Mouse (Mus musculus): ENCODE measurements around the gene Nhp2. TPM values are rescaled to one million over a fixed set of nuclear protein-coding genes. Genes with fewer than 3 reads are reported as not detected.
"Not testable (repeated sequence)": the region's sequence is repeated elsewhere in the genome, so short reads cannot be mapped to it uniquely, and the experiment has no call there.

Gene Nhp2
- total RNA-seq, 2 experiments from 2014 or later: 141 to 285 TPM

DNA sequence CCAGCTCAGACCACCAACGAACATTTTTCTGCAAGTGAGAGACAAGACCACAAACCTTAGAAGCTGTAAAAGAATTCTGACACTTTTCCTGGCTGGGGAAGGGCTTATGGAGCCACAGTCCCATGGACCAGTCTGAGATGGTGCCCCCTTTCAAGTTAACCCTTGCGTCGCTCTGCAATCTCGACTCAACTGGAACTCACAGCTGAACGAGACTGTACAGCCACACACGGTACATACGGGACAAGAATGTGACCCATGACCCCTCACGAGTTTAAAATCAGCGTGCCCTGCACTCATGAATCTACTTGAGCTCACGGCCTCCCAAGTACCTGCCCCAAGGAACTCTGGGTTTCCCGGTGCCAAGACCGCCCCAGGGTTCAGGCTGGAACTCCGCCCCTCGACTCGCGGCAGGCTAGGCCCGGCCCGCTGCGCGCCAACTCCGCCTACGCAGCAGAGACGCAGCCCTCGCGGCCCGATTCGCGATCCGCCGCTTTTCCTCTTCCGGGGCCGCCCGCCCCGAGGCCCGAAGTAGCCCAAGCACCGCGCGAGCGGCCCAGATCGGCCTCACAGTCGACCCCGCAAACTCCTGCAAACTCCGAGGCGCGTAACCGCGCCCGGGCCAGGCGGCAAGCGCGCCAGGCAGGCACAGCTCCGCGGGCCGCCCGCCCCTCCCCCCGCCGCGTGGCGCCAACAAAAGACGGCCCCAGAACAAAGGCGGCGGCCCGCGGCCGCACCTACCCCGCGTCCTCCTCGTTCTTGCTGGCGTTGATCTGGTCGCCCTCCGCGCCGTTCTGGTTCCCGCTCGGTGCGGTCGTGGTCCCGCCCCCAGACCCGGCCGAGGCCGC is 13.7 kb upstream of the Nhp2 start:
- ATAC-seq (replicated peaks; ENCODE audit: low FRiP score, low TSS enrichment, poor library complexity, severe bottlenecking): peak; percentile 22; the same call in 1 of the 2 replicates

DNA sequence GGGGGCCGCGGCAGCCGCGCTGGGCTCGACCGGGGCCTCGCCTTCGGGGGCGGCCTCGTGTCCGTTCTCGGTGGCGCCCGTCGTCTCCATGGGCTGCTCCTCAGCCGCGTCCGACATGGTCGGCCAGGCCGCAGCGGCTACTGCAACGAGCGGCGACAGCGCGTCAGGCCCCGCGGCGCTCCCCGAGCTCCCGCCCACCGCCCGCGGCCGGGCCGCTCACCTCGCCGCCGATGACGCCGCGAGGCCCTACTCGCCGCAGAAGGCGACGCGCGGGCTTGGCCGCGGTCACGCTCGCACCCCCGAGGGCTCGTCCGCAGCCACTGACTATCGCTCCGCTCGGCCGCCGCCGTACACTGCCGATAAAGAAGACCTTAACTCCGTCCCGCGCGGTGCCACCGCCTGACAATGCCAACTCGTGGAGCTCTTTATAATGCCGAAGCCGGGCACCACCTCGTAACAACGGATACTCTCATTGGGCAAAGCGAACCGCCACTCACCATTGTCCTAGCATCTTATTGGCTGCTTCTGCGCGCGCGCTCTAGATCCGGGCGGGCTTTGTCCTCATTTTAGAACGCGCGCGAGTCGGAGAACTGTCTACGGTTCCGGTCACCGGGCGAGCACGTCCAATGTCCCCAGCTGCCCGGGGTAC is 13.0 kb upstream of the Nhp2 start, which contains the start of gene Hnrnpab:
TSS of gene Hnrnpab (minus strand) at position 401 of the 649 bp plus-strand sequence.
- peak; percentile 69 for ATAC-seq (replicated peaks; ENCODE audit: low FRiP score, low TSS enrichment, poor library complexity, severe bottlenecking)

DNA sequence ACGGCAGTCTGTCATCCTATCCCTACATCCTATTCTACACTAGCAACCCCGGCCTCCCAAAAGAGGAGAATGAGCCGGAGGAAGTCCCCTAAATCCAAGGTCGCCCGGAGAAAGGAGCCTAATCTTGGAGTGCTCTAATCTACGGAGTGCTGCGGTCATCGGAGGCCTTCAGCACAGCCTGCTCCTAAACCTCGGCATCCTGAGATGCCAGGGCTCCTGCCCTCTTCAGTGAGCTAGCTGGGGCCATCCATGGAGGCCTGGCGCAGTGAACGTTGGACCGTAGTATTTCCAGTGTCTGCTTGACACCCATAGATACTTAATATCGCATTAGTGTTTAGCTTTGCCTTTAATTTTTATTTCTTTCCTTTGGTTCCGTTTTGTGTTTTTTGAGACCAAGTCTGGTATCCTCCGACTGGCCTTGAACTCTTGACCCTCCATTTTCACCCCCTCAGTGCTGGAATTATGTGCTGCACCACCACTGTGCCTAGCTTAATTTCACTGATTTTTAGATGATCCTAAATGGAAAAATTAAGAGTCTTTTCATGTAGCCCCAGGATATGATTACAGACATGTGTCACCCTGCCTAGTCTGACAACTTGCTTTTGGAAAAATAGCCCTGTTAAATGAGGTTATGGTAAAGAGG is 12.3 kb upstream of the Nhp2 start:
- ATAC-seq (replicated peaks; ENCODE audit: low FRiP score, low TSS enrichment, poor library complexity, severe bottlenecking): peak; percentile 32

DNA sequence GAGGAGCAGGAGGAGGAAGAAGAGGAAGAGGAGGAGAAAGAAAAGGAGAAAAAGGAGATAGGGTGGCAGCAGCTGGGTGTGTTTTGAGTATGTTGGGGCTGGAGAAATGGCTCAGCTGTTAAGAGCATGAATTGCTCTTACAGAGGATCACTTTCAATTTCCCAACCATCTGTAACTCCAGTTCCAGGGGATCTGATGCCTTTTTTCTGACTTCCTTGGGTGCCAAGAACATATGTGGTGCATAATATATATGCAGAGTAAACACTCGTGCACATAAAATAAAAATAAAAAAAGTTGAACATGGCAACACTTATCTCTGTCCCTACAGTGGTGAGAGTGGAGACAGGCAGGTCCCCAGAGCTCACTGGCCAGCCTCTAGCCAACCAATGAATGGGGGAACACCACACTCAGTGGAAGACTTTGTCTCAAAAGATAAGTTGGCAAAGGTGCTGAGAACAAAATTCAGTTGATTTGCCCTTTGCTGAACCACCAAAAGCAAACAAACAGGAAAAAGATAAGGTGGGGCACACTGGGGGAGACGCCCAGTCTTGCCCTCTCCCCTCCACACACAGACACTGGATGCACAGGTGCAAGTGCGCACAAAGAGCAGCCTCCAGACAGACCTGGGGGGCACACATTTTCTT is 10.1 kb upstream of the Nhp2 start:
- peak; percentile 81 for ATAC-seq (replicated peaks; ENCODE audit: low FRiP score, low TSS enrichment, poor library complexity, severe bottlenecking)

DNA sequence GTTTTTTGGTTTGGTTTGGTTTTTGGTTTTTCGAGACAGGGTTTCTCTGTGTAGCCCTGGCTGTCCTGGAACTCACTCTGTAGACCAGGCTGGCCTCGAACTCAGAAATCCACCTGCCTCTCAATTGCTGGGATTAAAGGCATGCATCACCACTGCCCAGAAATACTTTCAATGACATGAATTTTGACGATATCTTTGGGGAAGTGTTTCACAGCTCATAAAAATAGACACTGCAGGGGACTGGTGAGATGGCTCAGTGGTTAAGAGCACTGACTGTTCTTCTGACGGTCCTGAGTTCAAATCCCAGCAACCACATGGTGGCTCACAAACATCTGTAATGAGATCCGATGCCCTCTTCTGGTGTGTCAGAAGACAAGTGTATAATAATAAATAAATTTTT is 9.6 kb upstream of the Nhp2 start:
- not testable (repeated sequence) for ATAC-seq (replicated peaks; ENCODE audit: low FRiP score, low TSS enrichment, poor library complexity, severe bottlenecking)

DNA sequence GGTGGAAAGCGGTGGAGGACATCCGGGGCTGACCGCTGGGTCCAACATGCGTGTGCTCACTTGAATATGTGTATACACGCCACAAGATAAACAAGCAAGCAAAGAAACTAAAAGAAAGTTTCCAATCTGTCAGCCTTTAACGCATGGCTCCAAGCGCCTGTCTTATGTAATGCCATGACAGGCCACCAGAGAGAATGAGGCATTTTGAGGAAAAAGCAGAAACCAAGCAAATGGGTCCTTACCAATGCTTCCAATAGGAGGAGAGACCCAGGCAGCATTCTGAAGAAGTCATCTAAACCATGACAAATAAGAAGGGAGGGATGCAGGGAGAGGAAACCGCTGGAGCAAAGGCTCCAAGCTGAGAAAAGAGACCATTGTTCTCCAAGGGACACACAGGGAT is 5.3 kb upstream of the Nhp2 start:
- no peak for ATAC-seq (replicated peaks; ENCODE audit: low FRiP score, low TSS enrichment, poor library complexity, severe bottlenecking)

DNA sequence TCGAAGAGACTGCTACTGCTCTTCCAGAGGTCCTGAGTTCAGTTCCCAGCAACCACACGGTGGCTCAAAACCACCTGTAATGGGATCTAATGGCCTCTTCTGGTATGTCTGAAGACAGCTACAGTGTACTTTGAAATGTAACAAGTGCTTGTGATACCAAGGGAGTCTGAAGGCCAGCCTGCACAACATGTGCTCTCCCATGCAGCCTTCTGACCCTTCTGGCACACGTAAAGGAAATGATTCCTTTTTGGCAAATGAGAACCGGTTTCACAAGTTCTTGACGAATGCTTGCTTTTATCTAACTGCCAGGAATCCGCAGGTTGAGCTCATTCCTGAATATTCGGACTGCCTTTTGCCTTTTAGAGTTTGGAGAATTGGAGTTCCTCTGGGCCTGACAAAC is 4.4 kb upstream of the Nhp2 start:
- ATAC-seq (replicated peaks; ENCODE audit: low FRiP score, low TSS enrichment, poor library complexity, severe bottlenecking): no peak

DNA sequence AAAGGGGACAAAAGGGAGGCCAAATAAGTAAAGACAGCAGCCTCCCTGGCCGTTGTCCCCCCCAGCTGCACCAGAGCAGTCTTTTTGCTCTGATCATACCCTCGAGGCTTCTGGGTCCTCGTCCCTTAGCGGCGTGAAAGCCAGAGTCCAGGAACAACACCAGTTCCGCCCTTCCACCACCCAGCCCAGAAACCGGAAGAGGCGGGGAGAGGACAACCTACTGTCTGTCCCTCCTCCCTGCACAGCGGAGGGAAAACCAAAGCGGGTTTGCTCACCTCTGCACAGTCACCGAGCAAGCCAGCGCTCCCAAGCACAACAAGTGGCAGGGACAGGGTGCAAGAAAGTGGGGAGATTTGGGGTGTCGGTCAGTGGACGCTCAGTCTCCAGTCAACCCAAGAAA is 3.9 kb upstream of the Nhp2 start:
- peak; percentile 70 for ATAC-seq (replicated peaks; ENCODE audit: low FRiP score, low TSS enrichment, poor library complexity, severe bottlenecking)

DNA sequence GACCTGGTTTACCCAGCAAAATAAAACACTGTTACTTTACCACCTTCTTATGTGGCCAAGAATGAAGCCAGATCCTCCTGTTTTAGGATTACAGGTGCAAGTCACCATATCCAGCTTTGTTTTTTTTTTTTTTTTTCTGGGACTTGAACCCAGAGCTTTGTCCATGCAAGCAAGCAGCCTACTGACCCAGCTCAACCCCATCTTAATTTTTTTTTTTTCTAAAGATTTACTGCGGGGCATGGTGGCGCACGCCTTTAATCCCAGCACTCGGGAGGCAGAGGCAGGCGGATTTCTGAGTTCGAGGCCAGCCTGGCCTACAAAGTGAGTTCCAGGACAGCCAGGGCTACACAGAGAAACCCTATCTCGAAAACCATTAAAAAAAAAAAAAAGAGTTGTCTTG is 3.4 kb upstream of the Nhp2 start:
- not testable (repeated sequence) for ATAC-seq (replicated peaks; ENCODE audit: low FRiP score, low TSS enrichment, poor library complexity, severe bottlenecking)

DNA sequence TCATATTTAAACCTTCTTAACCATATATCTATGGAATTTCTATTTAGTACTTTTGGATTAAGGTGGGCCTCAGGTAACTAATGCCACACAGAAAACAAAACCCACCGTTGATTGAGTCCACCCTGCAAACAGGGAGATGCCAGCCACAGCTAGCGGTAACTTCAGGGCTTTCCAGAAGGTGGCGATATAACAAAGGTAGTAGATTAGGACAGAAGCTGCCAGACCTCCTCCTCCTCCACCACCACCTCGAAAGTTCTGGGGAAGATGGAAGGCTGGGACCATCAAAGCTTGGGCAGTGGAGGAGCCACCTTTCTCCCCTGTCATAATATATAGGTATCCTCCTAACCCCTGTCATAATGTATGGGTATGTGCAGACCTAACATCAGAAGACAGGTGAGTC is 1.8 kb upstream of the Nhp2 start:
- peak; percentile 35 for ATAC-seq (replicated peaks; ENCODE audit: low FRiP score, low TSS enrichment, poor library complexity, severe bottlenecking)

DNA sequence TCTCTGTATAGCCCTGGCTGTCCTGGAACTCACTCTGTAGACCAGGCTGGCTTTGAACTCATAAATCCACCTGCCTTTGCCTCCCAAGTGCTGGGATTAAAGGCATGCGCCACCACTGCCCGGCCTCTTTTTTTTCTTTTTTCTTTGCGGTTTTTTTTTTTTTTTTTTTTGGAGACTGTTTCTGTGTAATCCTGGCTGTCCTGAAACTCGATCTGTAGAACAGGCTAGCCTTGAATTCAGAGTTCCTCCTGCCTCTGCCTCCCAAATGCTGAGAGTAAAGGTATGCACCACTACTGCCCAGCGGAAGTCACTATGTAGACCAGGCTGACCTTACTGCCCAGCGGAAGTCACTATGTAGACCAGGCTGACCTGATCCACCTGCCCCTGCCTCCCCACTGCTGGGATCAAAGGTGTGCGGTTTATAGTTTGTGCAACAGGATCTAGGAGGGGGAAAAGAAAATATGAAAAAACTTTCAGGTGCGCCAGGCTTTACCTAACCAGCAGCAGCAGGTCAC is 584 bp upstream of the Nhp2 start:
- no peak for ATAC-seq (replicated peaks; ENCODE audit: low FRiP score, low TSS enrichment, poor library complexity, severe bottlenecking)

DNA sequence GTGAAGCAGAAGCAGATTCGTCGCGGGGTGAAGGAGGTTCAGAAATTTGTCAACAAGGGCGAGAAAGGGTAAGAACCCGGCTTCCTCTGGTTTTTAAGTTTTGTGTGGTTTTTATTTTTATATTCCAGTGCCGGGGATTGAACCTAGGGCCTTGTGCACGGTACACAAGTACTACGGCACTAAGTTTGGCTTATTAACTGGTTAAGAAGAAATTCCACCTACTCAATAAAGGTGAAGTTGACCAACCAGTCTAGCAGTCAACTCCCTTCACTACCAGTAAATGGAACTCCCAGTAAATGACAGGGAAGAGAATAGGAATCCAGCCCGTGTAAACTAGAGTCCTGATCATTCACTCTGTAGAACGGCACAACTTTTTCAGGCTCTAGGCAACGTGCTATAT is 549 bp downstream of the Nhp2 start:
- no peak for ATAC-seq (replicated peaks; ENCODE audit: low FRiP score, low TSS enrichment, poor library complexity, severe bottlenecking)

DNA sequence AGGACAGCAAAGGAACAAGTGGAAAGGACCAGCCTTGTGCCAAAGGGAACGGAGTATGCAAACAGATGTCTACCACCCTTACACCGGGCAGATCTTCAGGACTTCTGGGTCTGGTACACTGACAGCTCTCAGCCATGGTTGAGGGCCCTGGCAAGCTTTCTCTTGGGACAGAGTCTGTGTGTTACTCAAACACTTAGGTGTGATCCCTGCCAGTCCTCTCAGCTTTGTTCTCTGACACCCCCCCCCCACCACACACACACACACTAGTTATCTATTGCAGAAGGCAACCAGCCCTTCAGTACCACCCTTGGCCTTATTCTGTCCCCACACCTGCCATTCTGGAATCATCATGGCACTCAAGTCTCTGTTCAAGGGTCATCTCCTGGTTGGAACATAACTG is 2.2 kb downstream of the Nhp2 start:
- ATAC-seq (replicated peaks; ENCODE audit: low FRiP score, low TSS enrichment, poor library complexity, severe bottlenecking): no peak

DNA sequence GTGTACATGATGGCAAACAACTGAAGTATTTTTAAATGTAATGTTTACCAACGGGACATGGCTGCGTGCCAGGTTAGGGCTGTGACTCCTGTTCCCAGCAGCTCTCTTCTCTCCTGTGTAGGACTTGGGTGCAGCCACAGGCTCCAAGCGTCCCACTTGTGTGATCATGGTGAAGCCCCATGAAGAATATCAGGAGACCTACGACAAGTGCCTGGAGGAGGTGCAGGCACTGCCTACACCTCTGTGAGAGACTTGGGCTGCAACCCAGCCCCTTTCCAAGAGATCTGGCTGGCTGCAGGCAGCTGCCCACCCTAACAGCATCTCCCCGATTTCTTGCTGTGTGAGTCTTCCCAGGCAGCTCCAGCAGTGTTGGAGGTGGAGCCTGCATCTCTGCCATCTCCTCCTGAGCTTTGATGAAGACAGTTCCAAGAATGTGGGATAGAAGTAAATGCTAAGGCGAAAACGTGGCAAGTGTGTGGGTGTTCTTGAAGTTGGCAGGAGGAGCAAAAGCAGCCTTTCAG is 3.5 kb downstream of the Nhp2 start:
- ATAC-seq (replicated peaks; ENCODE audit: low FRiP score, low TSS enrichment, poor library complexity, severe bottlenecking): no peak

DNA sequence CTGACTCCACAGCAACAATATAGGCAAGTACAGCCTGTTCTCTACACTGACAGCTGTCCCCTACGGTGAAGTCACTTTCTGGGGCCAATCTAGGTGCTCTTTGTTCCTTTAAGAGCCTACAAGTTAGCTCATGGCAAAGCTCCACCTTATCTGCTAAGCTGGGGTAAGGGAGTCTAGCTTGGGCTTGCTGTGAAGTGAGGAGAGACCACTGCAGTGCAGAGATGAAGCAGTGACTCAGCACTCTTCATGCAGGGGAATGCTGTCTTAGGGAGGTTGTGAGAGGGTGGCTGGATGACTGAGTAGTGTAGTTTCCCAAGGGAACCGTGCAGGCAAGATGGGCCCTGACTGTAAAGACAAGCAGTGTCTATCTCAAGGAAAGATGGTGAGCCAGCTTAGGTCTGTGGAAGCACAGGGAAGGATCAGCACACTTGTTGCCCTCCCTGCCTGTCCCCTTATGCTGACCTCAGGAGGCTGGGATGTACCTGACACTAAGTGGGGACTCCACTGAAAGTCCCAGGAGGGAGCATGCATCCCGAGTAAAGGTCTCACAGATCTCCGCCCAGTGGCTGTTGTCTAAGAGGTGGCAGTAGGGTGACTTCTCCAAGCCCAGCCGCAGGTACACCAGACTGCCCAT is 5.8 kb downstream of the Nhp2 start:
- ATAC-seq (replicated peaks; ENCODE audit: low FRiP score, low TSS enrichment, poor library complexity, severe bottlenecking): peak; percentile 72

DNA sequence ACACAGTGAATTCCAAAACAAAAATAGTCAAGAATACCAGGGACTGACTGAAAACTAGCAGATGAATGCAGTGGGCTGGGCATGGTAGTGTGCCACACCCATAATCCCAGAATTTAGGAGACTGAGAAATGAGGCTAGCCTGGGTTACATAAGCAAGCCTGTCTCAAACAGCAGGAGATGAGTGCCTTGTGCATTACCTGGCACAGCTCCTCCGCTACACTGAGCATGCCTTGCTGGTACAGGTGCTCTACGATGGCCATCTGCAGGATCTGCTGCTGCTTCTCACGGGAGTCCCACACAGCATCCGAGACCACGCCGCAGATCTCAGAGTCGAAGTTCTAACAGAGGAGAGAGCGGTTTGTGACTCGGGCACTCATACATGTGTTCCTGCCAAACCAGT is 7.9 kb downstream of the Nhp2 start:
- ATAC-seq (replicated peaks; ENCODE audit: low FRiP score, low TSS enrichment, poor library complexity, severe bottlenecking): no peak

DNA sequence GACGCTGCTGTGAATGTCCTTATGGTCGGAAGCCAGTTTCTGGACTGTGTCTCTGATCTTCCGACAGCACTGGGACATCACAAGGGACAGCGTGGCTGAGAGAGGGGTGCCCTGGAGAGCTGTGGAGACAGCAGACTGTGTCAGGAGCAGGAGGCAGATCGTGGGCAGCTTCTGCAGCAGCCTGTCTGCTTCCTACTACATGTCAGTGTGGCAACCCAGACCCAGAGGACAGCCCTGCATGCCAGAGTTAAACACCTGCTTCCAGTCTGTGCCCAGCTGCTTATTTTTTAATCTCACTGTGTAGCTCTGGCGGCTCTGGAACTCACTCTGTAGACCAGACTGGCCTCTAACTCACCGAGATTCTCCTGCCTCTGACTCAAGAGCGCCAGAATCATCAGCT is 8.4 kb downstream of the Nhp2 start:
- ATAC-seq (replicated peaks; ENCODE audit: low FRiP score, low TSS enrichment, poor library complexity, severe bottlenecking): no peak

DNA sequence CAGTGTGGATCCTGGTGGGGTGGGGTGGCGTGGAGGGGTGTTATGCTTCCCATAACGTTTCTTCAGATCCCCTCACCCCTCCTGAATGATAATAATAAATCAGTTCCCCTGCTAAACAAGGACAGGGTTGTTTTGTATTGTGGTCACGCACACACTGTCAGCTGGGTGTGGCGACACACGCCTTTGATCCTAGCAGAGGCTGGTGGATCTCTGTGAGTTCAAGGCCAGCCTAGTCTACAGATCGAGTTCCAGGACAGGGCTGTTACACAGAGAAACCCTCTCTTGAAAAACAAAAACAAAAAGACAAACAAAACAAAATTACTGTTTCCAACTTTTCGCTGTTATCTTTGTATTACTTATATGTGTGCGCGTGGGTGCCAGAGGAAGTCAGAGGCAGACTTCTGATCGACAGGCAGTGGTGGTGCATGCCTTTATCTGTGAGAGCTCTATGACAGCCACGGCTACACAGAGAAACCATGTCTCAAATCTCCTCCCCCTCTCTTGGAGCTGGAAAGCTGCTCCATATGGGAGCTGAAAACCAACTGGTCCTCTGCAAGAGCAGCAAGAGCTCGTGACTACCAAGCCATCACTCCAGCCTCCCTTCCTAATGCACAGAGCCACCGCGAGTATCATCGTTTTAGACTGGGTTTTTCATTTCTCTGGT is 10.2 kb downstream of the Nhp2 start:
- no peak for ATAC-seq (replicated peaks; ENCODE audit: low FRiP score, low TSS enrichment, poor library complexity, severe bottlenecking)

Data from megakaryocyte-erythroid progenitor cell, adult 5-6 weeks (primary cell).